In the genomic region with DNA sequence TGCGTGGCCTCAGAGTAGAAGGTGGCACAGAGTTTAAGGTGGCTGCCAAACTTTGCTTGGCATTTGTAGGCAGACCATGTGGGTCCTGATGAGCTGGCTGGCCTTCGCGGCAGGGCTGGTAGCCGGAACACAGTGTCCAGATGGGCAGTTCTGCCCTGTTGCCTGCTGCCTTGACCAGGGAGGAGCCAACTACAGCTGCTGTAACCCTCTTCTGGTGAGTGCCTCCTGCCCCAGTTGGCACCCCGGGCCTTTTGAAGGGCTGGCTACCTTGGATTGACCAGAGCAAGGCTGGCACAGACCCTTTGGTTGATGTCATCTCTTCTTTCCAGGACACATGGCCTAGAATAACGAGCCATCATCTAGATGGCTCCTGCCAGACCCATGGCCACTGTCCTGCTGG, we compare ENCODE assay signal across 9 mouse cellular contexts. TPM values are rescaled to one million over a fixed set of nuclear protein-coding genes. Genes with fewer than 3 reads are reported as not detected.
DNase-seq lines count a peak whose midpoint lies in the region; TF ChIP-seq lines count a peak whose summit lies in the region.
"Had no signal": no experiment of that assay in that cellular context is flagged by ENCODE, and none has a peak within 500 bp of the region (broad histone marks: within the 10 kb centered on the region; RNA-seq: fewer than 3 reads in every experiment).

No protein-coding gene starts in this region.

- TF ChIP-seq POLR2A in kidney, adult 2 months (IDR thresholded peaks at IDR 0.05; ENCODE audit: low read depth, low read length), result no peak

- H3K27ac ChIP-seq in kidney, adult 2 months (ENCODE audit: insufficient read depth, low read depth, low read length), result no peak overlapping the region

- no peaks in the 10 kb centered on the region for H3K27me3 ChIP-seq in kidney, adult 2 months (replicated peaks; ENCODE audit: control insufficient read depth, insufficient read depth, low read length)

- WGBS in kidney, adult 2 months, result 49% methylated on average over 6 of the region's 6 CpGs

- no peak for TF ChIP-seq CTCF in kidney, adult 2 months (conservative IDR thresholded peaks at IDR 0.05; ENCODE audit: insufficient read depth, insufficient read length, low read depth, low read length)

- H3K4me1 ChIP-seq in kidney, adult 2 months (ENCODE audit: control insufficient read depth, insufficient read depth, low read length), result peaks cover 10% of the 10 kb centered on the region; the same call in 1 of the 2 replicates

- DNase-seq in kidney, adult 2 months, result peak; percentile 79
- no peak for DNase-seq in kidney, postnatal 10 days
- peak; percentile 62 to 67 for DNase-seq in adrenal gland, adult 18-20 months (ENCODE audit: low spot score in 2 of 2)
- DNase-seq in cerebellum, postnatal 25 days, result peak; percentile 80 to 81
- peak; percentile 32 to 83 for DNase-seq in kidney, postnatal 25 days
- no peak for DNase-seq in retina, embryonic 14.5 days (ENCODE audit: low spot score)
- DNase-seq in ovary, adult 18-20 months (ENCODE audit: low spot score), result no peak
- DNase-seq in urinary bladder, postnatal 25 days (ENCODE audit: low spot score), result no peak
- DNase-seq: lung, embryonic 14.5 days had no signal

- no peaks in the 10 kb centered on the region; the same call in 1 of the 2 replicates for H3K36me3 ChIP-seq in kidney, adult 2 months (ENCODE audit: control insufficient read depth, insufficient read depth, low read length)

- H3K4me3 ChIP-seq in kidney, adult 2 months (ENCODE audit: insufficient read depth, low read depth, low read length), result no peak overlapping the region

RNA-seq across cellular contexts. Expression of a gene that starts 2.8 kb away (rescaled TPM):
- polyA plus RNA-seq in kidney, adult 2 months (2012; rRNA removed), result 184 and 195 TPM in 2 replicates
- 100 to 1,000 TPM; 156 to 181 TPM for total RNA-seq in adrenal gland, adult 18-20 months (2021)

RNA-seq across cellular contexts. Expression of a gene that starts 14.6 kb away (rescaled TPM):
- polyA plus RNA-seq in kidney, adult 2 months (2012; rRNA removed), result 18.9 and 20.4 TPM in 2 replicates
- total RNA-seq in adrenal gland, adult 18-20 months (2021), result 1 to 10 TPM; 3.4 to 3.5 TPM

RNA-seq across cellular contexts. Expression of a gene that starts 25.1 kb away (rescaled TPM):
- polyA plus RNA-seq in kidney, adult 2 months (2012; rRNA removed), result 1,128 and 1,486 TPM in 2 replicates
- 100 to 1,000 TPM; 461 to 466 TPM for total RNA-seq in adrenal gland, adult 18-20 months (2021)

RNA-seq across cellular contexts. Expression of a gene that starts 37.0 kb away (rescaled TPM):
- polyA plus RNA-seq in kidney, adult 2 months (2012; rRNA removed), result 14.9 and 16.0 TPM in 2 replicates
- 1 to 10 TPM; 3.4 to 3.6 TPM for total RNA-seq in adrenal gland, adult 18-20 months (2021)

RNA-seq across cellular contexts. Expression of a gene that starts 39.7 kb away (rescaled TPM):
- 2.6 and 3.4 TPM in 2 replicates for polyA plus RNA-seq in kidney, adult 2 months (2012; rRNA removed)
- 10 to 100 TPM; 40.0 to 45.9 TPM for total RNA-seq in adrenal gland, adult 18-20 months (2021)

Comparison
In these comparisons a context has a peak if more than half of its experiments do, and no peak if none do; other contexts are left out.
1. DNase-seq: peak in kidney, adult 2 months (single experiment), adrenal gland, adult 18-20 months (2 of 2), cerebellum, postnatal 25 days (2 of 2) and kidney, postnatal 25 days (2 of 2); none in kidney, postnatal 10 days (single experiment), retina, embryonic 14.5 days (single experiment), ovary, adult 18-20 months (single experiment) and urinary bladder, postnatal 25 days (single experiment).